Mouse (Mus musculus): Measurements from ENCODE around the gene Lmo1.
"Not testable (repeated sequence)": the region's sequence is repeated elsewhere in the genome, so short reads cannot be mapped to it uniquely, and the experiment has no call there.

The Lmo1 gene

GRCm38 (mm10) chr7:109104894-109105293 is 70.1 kb downstream of the Lmo1 start:
- DNase-seq = no peak

- DNase-seq = no peak
These were observed 73.8 kb downstream of the Lmo1 start for GRCm38 (mm10) chr7:109101167-109101566.

GRCm38 (mm10) chr7:109098145-109099018 is 76.6 kb downstream of the Lmo1 start:
- peak; percentile 18 for DNase-seq

- DNase-seq = no peak
These were observed 77.8 kb downstream of the Lmo1 start for GRCm38 (mm10) chr7:109097203-109097602.

GRCm38 (mm10) chr7:109096618-109097017 is 78.4 kb downstream of the Lmo1 start:
- no peak for DNase-seq

- DNase-seq = no peak
These were observed 80.7 kb downstream of the Lmo1 start for GRCm38 (mm10) chr7:109094294-109094693.

GRCm38 (mm10) chr7:109091316-109091715 is 83.7 kb downstream of the Lmo1 start:
- DNase-seq = not testable (repeated sequence)
